Mouse (Mus musculus) embryonic facial prominence, embryonic 12.5 days (tissue): Measurements from ENCODE around the gene Dhx32. TPM values are rescaled to one million over a fixed set of nuclear protein-coding genes. Genes with fewer than 3 reads are reported as not detected.

Source experiments
- ATAC-seq: fragments of 200-750 bp; cut with Nextera tagmentation; 2 replicates; pipeline ENCODE4 v1.8.0; 2017; ENCODE audit not compliant: insufficient number of reproducible peaks, insufficient read depth, low FRiP score, low TSS enrichment
- H3K27ac ChIP-seq: fragments of 300-500 bp; sonication (generic); 2 replicates; pipeline ENCODE4 v1.5.1; 2016; ENCODE audit warnings: mild to moderate bottlenecking
- H3K27me3 ChIP-seq: fragments of 300-500 bp; sonication (generic); 2 replicates; pipeline ENCODE4 v1.6.1; 2016; ENCODE audit warnings: mild to moderate bottlenecking, moderate library complexity
- H3K36me3 ChIP-seq: fragments of 300-500 bp; sonication (generic); 2 replicates; pipeline ENCODE4 v1.6.1; 2016; ENCODE audit warnings: mild to moderate bottlenecking
- H3K4me1 ChIP-seq: fragments of 300-500 bp; sonication (generic); 2 replicates; pipeline ENCODE4 v1.6.1; 2016
- H3K4me2 ChIP-seq: fragments of 300-500 bp; sonication (generic); replicated peaks from 2 replicates; pipeline ENCODE4 v1.6.1; 2016; ENCODE audit warnings: mild to moderate bottlenecking, moderate library complexity
- H3K4me3 ChIP-seq: fragments of 300-500 bp; sonication (generic); 2 replicates; pipeline ENCODE4 v1.5.1; 2016; ENCODE audit warnings: mild to moderate bottlenecking
- H3K9ac ChIP-seq: fragments of 300-500 bp; sonication (generic); 2 replicates; pipeline ENCODE4 v1.6.1; 2016; ENCODE audit warnings: mild to moderate bottlenecking, moderate library complexity
- H3K9me3 ChIP-seq: fragments of 300-500 bp; sonication (generic); 2 replicates; pipeline ENCODE4 v1.6.1; 2016; ENCODE audit warnings: mild to moderate bottlenecking, moderate library complexity
- WGBS: fragments of 180-500 bp; shearing (Covaris S2); methylation state at CpG from one replicate; pipeline ENCODE4 v1.1.7; 2016; 5-methylcytosine and 5-hydroxymethylcytosine counted together
- polyA plus RNA-seq: library from polyadenylated mRNA; unstranded; fragments of >200 nt; fragmentation: Nextera tagmentation; extraction: Ambion mirVana; gene quantifications from 2 replicates; pipeline ENCODE4 v1.2.1, GENCODE M21; 2016

The Dhx32 gene
- polyA plus RNA-seq, 1 experiment from 2014 or later: 28.3 TPM

DNA sequence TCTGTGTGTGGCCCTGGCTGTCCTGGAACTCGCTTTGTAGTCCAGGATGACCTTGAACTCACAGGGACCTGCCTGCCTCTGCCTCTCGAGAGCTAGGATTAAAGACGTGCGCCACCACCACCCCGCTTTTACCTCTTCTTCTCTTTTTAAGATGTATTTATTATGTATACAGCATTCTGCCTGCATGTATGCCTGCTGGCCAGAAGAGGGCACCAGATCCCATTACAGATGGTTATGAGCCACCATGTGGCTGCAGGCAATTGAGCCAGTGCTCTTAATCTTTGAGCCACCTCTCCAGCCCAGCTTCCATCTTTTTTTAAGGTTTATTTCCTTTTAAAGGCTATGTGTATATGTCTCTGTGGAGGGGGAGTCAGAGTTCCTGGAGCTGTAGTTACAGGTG lies 98.4 kb downstream of the Dhx32 start:
- H3K9me3 ChIP-seq: peaks cover 11% of the 10 kb centered on the region; the same call in 1 of the 2 replicates
- 82% methylated on average over 5 of the region's 5 CpGs for WGBS
- H3K4me3 ChIP-seq: no peak overlapping the region
- no peak overlapping the region for H3K4me2 ChIP-seq
- H3K27ac ChIP-seq: no peak overlapping the region
- H3K9ac ChIP-seq: no peak overlapping the region
- no peaks in the 10 kb centered on the region for H3K4me1 ChIP-seq
- H3K27me3 ChIP-seq: no peaks in the 10 kb centered on the region
- ATAC-seq: no peak
- peaks cover 19% of the 10 kb centered on the region for H3K36me3 ChIP-seq

DNA sequence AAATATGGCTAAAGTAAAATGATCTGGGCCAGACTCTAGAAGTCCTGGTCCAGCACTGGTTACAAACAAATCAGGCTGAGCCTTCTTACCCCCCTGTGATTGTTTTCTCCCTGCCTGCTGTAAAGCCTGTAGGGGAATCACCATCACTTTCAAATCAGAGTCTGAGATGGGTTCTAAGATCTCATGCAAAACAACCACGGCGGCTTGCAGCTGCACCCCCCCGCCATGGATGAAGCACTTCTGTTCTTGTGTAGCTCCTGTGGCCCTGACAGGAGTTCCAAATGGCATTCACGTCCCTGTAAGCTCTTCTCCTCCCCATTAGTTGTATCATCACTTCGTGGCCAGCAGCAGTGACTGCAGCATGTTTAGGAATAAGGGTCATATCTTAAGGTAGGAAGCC lies 98.9 kb downstream of the Dhx32 start:
- Histone ChIP-seq H3K9me3 (peaks cover 10% of the 10 kb centered on the region; the same call in 1 of the 2 replicates), H3K4me3 (no peak overlapping the region), H3K36me3 (peaks cover 15% of the 10 kb centered on the region), H3K4me2 (no peak overlapping the region), H3K4me1 (no peaks in the 10 kb centered on the region), H3K27ac (no peak overlapping the region), H3K9ac (no peak overlapping the region), H3K27me3 (no peaks in the 10 kb centered on the region)
- 78% methylated on average over 5 of the region's 5 CpGs for WGBS
- ATAC-seq: no peak

DNA sequence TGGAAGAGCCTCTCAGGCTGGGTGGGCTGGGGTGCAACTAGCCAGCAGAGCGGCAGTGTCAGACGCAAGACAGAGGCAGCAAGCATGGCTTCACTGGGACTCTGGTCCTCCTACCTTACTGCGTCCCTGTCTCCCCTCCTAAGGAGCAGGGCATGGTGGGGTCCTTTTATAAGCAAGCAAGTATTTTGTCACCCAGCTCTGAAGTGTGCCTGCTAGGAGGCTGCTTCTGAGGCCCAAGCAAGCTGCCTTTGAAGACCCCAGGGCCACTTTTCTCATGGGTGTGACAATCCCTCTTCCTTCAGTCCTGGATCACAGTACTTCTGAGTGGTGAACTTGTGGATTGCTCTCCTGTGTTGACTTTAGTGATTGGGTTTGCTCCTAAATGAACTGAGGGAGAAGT lies 102.6 kb downstream of the Dhx32 start, which contains the start of gene Mmp21:
Mmp21 (minus strand) TSS at position 101 of the 400 bp plus-strand sequence.
- WGBS: 82% methylated on average over 3 of the region's 3 CpGs
- ATAC-seq: no peak
- no peak within 1 kb of the TSS for H3K9ac ChIP-seq

DNA sequence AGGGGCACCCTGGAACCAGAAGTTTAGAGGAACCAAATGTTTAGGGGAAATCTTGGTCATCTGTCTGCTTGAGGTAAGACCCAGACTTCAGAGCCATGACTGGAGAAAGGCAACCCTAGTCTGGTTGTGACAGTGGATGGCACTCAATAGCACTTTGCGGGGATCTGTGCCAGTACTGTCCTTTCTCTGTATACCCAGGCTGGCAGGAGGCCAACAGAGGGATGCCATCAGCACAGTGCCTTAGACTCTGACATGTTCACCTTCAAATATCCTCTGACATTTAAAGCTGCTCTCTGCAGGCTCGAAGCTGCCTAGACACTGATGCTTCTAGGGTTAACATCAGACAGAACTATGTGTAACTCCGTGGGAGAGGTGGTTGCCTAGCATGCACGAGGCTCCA lies 103.1 kb downstream of the Dhx32 start:
- H3K9ac ChIP-seq: no peak overlapping the region
- H3K36me3 ChIP-seq: no peaks in the 10 kb centered on the region
- no peak overlapping the region for H3K4me2 ChIP-seq
- 72% methylated on average over 4 of the region's 4 CpGs for WGBS
- no peaks in the 10 kb centered on the region for H3K27me3 ChIP-seq
- no peak overlapping the region for H3K4me3 ChIP-seq
- no peaks in the 10 kb centered on the region for H3K4me1 ChIP-seq
- ATAC-seq: no peak
- no peaks in the 10 kb centered on the region for H3K9me3 ChIP-seq
- no peak overlapping the region for H3K27ac ChIP-seq

More for the DNA sequence above, 102.6 kb downstream of the Dhx32 start, which contains the start of gene Mmp21:
- Histone ChIP-seq H3K27ac (no peak within 1 kb of the TSS), H3K36me3 (no peaks in the 10 kb centered on the region), H3K4me2 (no peak within 1 kb of the TSS), H3K27me3 (no peaks in the 10 kb centered on the region), H3K4me3 (no peak within 1 kb of the TSS), H3K9me3 (no peaks in the 10 kb centered on the region), H3K4me1 (no peaks in the 10 kb centered on the region)

DNA sequence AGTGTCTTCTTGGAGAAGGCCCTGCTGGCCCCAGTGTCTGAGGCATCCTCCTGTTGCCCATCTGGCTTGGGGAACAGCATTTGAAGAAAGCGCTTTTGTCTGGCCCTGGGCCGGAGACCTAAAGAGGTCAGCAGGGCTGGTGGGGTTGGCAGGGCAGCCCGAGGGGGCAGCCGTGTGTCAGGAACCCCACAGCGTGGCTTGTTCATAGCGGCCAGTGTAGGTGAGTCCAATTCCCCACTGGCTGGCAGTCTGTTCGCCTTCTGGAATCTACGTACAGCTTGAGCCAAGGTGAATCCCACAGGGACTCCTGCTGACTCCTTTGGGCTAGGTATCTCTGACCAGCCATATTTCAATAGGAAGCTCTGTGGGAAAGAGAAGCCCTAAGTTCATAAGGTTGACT lies 103.8 kb downstream of the Dhx32 start:
- no peaks in the 10 kb centered on the region for H3K4me1 ChIP-seq
- no peaks in the 10 kb centered on the region for H3K9me3 ChIP-seq
- 81% methylated on average over 8 of the region's 8 CpGs for WGBS

DNA sequence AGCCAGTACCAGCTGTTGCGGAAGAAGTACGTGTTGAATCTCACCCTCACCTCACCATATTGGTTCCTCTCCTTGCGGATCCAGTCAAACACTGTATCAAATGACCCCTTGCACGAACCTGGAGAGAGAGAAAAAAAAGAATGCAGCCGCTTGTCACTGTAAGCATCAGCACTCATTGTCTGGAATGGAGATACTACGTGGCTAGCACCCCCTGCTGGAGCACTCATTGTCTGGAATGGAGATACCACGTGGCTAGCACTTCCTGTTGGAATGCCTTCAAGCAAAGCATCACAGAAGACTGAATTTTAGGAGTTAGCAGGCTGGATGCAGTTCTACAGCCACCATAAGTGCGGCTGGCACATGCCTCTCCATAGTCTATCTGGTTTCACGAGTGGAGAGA lies 106.5 kb downstream of the Dhx32 start:
- Histone ChIP-seq H3K9me3 (no peaks in the 10 kb centered on the region), H3K27ac (no peak overlapping the region), H3K27me3 (no peaks in the 10 kb centered on the region), H3K4me3 (no peak overlapping the region), H3K36me3 (peaks cover 29% of the 10 kb centered on the region), H3K4me1 (no peaks in the 10 kb centered on the region), H3K9ac (no peak overlapping the region), H3K4me2 (no peak overlapping the region)
- 67% methylated on average over 9 of the region's 9 CpGs for WGBS
- ATAC-seq: no peak

More for the DNA sequence above, 103.8 kb downstream of the Dhx32 start:
- Histone ChIP-seq H3K27me3 (no peaks in the 10 kb centered on the region), H3K9ac (no peak overlapping the region), H3K36me3 (0 out of 2 replicates have a peak, but pooled peaks cover 3% of the 10 kb centered on the region), H3K4me2 (no peak overlapping the region), H3K4me3 (no peak overlapping the region), H3K27ac (no peak overlapping the region)
- no peak for ATAC-seq

Other genes starting within 250 kb of the Dhx32 start
- gene Tex36, start 180.6 kb downstream of the Dhx32 start, polyA plus RNA-seq: not detected in 2 replicates
- 25.4 and 29.8 TPM in 2 replicates for gene Edrf1, start 145.2 kb downstream of the Dhx32 start, polyA plus RNA-seq
- 0.12 TPM in 1 of 2 replicates, not detected in the other for gene Mmp21, start 102.7 kb downstream of the Dhx32 start, polyA plus RNA-seq
- 189 and 201 TPM in 2 replicates for gene Bccip, start 73.4 kb downstream of the Dhx32 start, polyA plus RNA-seq
- 35.6 and 38.2 TPM in 2 replicates for gene Uros, start 72.7 kb downstream of the Dhx32 start, polyA plus RNA-seq
- gene Fank1, start 5.9 kb downstream of the Dhx32 start, polyA plus RNA-seq: 0.43 and 0.53 TPM in 2 replicates